Mouse (Mus musculus) megakaryocyte, embryonic 14.5 days (primary cell): ENCODE measurements around the gene Fbxo30.
"Not testable (repeated sequence)": the region's sequence is repeated elsewhere in the genome, so short reads cannot be mapped to it uniquely, and the experiment has no call there.

Source experiments
- FLI1 ChIP-seq: IDR thresholded peaks from 2 replicates; pipeline ENCODE4 v1.6.1; 2012; ENCODE audit warnings: low read length, inconsistent platforms, mixed read lengths
- GATA1 ChIP-seq: IDR thresholded peaks from 3 replicates; pipeline ENCODE4 v1.6.1; 2012; ENCODE audit warnings: mixed read lengths, low read length, inconsistent platforms, borderline replicate concordance

DNA sequence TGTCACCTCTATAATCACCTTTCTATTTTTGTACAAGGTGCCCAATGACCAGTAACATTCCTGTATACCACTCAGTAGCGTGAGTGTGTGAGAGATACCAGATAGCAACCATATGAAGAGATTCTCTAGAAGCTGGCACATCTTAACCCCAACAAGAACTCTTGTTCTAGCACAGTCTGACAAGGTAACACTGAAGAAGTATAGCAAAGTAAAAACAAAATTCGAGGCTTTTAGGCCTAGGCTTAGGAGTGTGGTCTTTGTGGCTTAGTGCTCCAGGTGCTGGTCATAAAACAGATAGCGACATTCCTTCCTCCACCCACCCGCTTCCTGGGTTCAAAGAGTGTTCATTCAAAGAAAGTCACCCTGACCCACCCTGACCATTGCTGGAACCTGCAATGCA lies 27.5 kb upstream of the Fbxo30 start:
- TF ChIP-seq GATA1, FLI1: not testable (repeated sequence)
